Mouse (Mus musculus): ENCODE data around the gene Ccdc173. TPM values are rescaled to one million over a fixed set of nuclear protein-coding genes. Genes with fewer than 3 reads are reported as not detected.

The Ccdc173 gene
- total RNA-seq, 2 experiments from 2014 or later, result 2.1 to 2.9 TPM

- peak; percentile 30 to 35 for DNase-seq (ENCODE audit: low spot score in 2 of 2)
- intact Hi-C loops (cut with DNase I), result no loop called here
Observed at GRCm38 (mm10) chr2:69802911-69803312, 13.5 kb upstream of the Ccdc173 start.

GRCm38 (mm10) chr2:69790722-69791121 lies 1.3 kb upstream of the Ccdc173 start:
- DNase-seq (ENCODE audit: low spot score in 2 of 2), result no peak
- intact Hi-C loops (cut with DNase I), result loop anchor here (5.0 kb wide), 1 partner anchor 68 kb away; the partner anchor contains the start of gene Ppig

GRCm38 (mm10) chr2:69790285-69790684 lies 910 bp upstream of the Ccdc173 start:
- DNase-seq (ENCODE audit: low spot score in 2 of 2), result peak; percentile 86 to 89
- intact Hi-C loops (cut with DNase I), result loop anchor here (5.0 kb wide), 1 partner anchor 68 kb away; the partner anchor contains the start of gene Ppig

- DNase-seq (ENCODE audit: low spot score in 2 of 2), result no peak
- intact Hi-C loops (cut with DNase I), result no loop called here
Observed at GRCm38 (mm10) chr2:69788974-69789373, 401 bp downstream of the Ccdc173 start.

- DNase-seq (ENCODE audit: low spot score in 2 of 2), result no peak
- intact Hi-C loops (cut with DNase I), result no loop called here
Observed at GRCm38 (mm10) chr2:69778836-69779177, 10.6 kb downstream of the Ccdc173 start.

- intact Hi-C loops (cut with DNase I), result no loop called here
- DNase-seq (ENCODE audit: low spot score in 2 of 2), result peak in 1 of 2 experiments; percentile 77
Observed at GRCm38 (mm10) chr2:69777985-69778835, 11.2 kb downstream of the Ccdc173 start.

- peak in 1 of 2 experiments; percentile 83 for DNase-seq (ENCODE audit: low spot score in 2 of 2)
- intact Hi-C loops (cut with DNase I), result no loop called here
Observed at GRCm38 (mm10) chr2:69773331-69773730, 16.0 kb downstream of the Ccdc173 start.

GRCm38 (mm10) chr2:69764716-69765115 lies 24.7 kb downstream of the Ccdc173 start:
- DNase-seq (ENCODE audit: low spot score in 2 of 2), result no peak
- intact Hi-C loops (cut with DNase I), result no loop called here

GRCm38 (mm10) chr2:69763340-69763739 lies 26.0 kb downstream of the Ccdc173 start:
- intact Hi-C loops (cut with DNase I), result no loop called here
- no peak for DNase-seq (ENCODE audit: low spot score in 2 of 2)

GRCm38 (mm10) chr2:69760980-69761379 lies 28.4 kb downstream of the Ccdc173 start:
- intact Hi-C loops (cut with DNase I), result no loop called here
- no peak for DNase-seq (ENCODE audit: low spot score in 2 of 2)

GRCm38 (mm10) chr2:69745091-69745490 lies 44.3 kb downstream of the Ccdc173 start:
- intact Hi-C loops (cut with DNase I), result no loop called here
- DNase-seq (ENCODE audit: low spot score in 2 of 2), result no peak

- intact Hi-C loops (cut with DNase I), result loop anchor here (5.0 kb wide), 2 partner anchors 69 to 76 kb away; partner anchors contain the start of gene Bbs5
- DNase-seq (ENCODE audit: low spot score in 2 of 2), result no peak
Observed at GRCm38 (mm10) chr2:69723519-69723825, 65.9 kb downstream of the Ccdc173 start.

GRCm38 (mm10) chr2:69722650-69723518 lies 66.5 kb downstream of the Ccdc173 start:
- DNase-seq (ENCODE audit: low spot score in 2 of 2), result peak; percentile 96 to 97
- intact Hi-C loops (cut with DNase I), result loop anchor here (1.0 to 5.0 kb wide), 3 partner anchors 10 to 76 kb away; partner anchors contain the start of genes Bbs5 and Fastkd1

GRCm38 (mm10) chr2:69722273-69722649 lies 67.1 kb downstream of the Ccdc173 start, which contains the start of gene Ppig:
Ppig (plus strand) TSS chr2:69722545.
- intact Hi-C loops (cut with DNase I), result loop anchor here (1.0 to 5.0 kb wide), 3 partner anchors 9 to 75 kb away; partner anchors contain the start of genes Bbs5 and Fastkd1
- DNase-seq (ENCODE audit: low spot score in 2 of 2), result no peak

- intact Hi-C loops (cut with DNase I), result no loop called here
- no peak for DNase-seq (ENCODE audit: low spot score in 2 of 2)
Observed at GRCm38 (mm10) chr2:69719121-69719520, 70.3 kb downstream of the Ccdc173 start.

GRCm38 (mm10) chr2:69716483-69716882 lies 72.9 kb downstream of the Ccdc173 start:
- intact Hi-C loops (cut with DNase I), result no loop called here
- no peak for DNase-seq (ENCODE audit: low spot score in 2 of 2)

GRCm38 (mm10) chr2:69714126-69714525 lies 75.2 kb downstream of the Ccdc173 start:
- intact Hi-C loops (cut with DNase I), result no loop called here

GRCm38 (mm10) chr2:69713626-69714014 lies 75.8 kb downstream of the Ccdc173 start:
- no peak for DNase-seq (ENCODE audit: low spot score in 2 of 2)
- intact Hi-C loops (cut with DNase I), result loop anchor here (1.0 kb wide), 1 partner anchor 9 kb away; the partner anchor contains the start of gene Ppig

More at GRCm38 (mm10) chr2:69714126-69714525, 75.2 kb downstream of the Ccdc173 start:
- no peak for DNase-seq (ENCODE audit: low spot score in 2 of 2)

GRCm38 (mm10) chr2:69712981-69713625 lies 76.3 kb downstream of the Ccdc173 start, which contains the start of gene Fastkd1:
Fastkd1 (minus strand) TSS chr2:69713516.
- DNase-seq (ENCODE audit: low spot score in 2 of 2), result peak; percentile 90 to 96
- intact Hi-C loops (cut with DNase I), result loop anchor here (1.0 kb wide), 1 partner anchor 9 kb away; the partner anchor contains the start of gene Ppig
